8 mouse cellular contexts compared by ENCODE assay signal in the genomic region with DNA sequence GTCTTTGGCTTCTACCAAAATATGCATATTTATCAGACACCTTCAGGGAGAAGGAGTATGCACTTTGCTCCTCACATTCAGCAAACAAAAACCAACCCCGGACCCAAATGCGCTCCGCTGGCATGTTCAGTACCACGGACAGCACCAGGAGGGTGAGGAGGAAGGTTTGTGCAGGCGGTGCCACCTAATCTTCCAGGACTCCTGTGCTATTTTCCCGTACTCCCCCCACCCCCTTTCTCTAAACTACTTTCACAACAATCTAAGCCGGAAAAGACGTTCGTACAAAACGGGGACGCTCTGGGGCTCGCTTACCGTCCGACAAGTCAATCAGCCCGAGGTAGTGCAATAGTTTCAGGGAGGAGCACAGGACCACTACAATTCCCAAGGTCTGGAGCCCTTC.
DNase-seq lines count a peak whose midpoint lies in the region; ATAC-seq and TF ChIP-seq lines count a peak whose summit lies in the region.

No protein-coding gene starts in this region.

- no peak for ATAC-seq in forebrain, postnatal 0 days
- no peak for ATAC-seq in kidney, embryonic 16.5 days (ENCODE audit: low FRiP score, low TSS enrichment)
- no peak for ATAC-seq in midbrain, embryonic 13.5 days

- H3K9ac ChIP-seq in forebrain, postnatal 0 days, result 0 out of 2 replicates have a peak overlapping the region, but pooled peaks have one; percentile 14
- no peak overlapping the region for H3K9ac ChIP-seq in kidney, embryonic 16.5 days (replicated peaks; ENCODE audit: low read length)
- 0 out of 2 replicates have a peak overlapping the region, but pooled peaks have one; percentile 6 for H3K9ac ChIP-seq in midbrain, embryonic 13.5 days (replicated peaks)

- no peaks in the 10 kb centered on the region for H3K9me3 ChIP-seq in forebrain, postnatal 0 days (ENCODE audit: low read length)
- no peaks in the 10 kb centered on the region for H3K9me3 ChIP-seq in kidney, embryonic 16.5 days (ENCODE audit: low read length)
- no peaks in the 10 kb centered on the region for H3K9me3 ChIP-seq in midbrain, embryonic 13.5 days

- peak overlapping the region; percentile 22; the same call in 1 of the 2 replicates for H3K4me3 ChIP-seq in layer of hippocampus, adult 2 months
- peak overlapping the region; percentile 18; the same call in 1 of the 2 replicates for H3K4me3 ChIP-seq in forebrain, postnatal 0 days (ENCODE audit: low read depth, low read length)
- no peak overlapping the region for H3K4me3 ChIP-seq in kidney, embryonic 16.5 days (ENCODE audit: low read length)
- H3K4me3 ChIP-seq in midbrain, embryonic 13.5 days (replicated peaks), result peak overlapping the region; percentile 20; the same call in 1 of the 2 replicates

- no peak for DNase-seq in layer of hippocampus, adult 2 months (ENCODE audit: low spot score in 2 of 2)
- no peak for DNase-seq in layer of hippocampus, postnatal 36 days
- DNase-seq in adrenal gland, postnatal 14 days, result peak; percentile 73
- DNase-seq in forebrain, postnatal 0 days, result no peak
- DNase-seq in yolk sac, embryonic 10.5 days (ENCODE audit: low spot score), result peak; percentile 53
- no peak for DNase-seq in cerebellum, postnatal 36 days

- WGBS in forebrain, postnatal 0 days, result 3% methylated on average over 15 of the region's 15 CpGs
- 2% methylated on average over 15 of the region's 15 CpGs for WGBS in kidney, embryonic 16.5 days
- WGBS in midbrain, embryonic 13.5 days, result 3% methylated on average over 15 of the region's 15 CpGs

- no peaks in the 10 kb centered on the region for H3K4me1 ChIP-seq in forebrain, postnatal 0 days (ENCODE audit: insufficient read depth)
- no peaks in the 10 kb centered on the region for H3K4me1 ChIP-seq in kidney, embryonic 16.5 days (ENCODE audit: insufficient read depth, low read length)
- peaks cover 9% of the 10 kb centered on the region for H3K4me1 ChIP-seq in midbrain, embryonic 13.5 days (replicated peaks)

- no peak overlapping the region for H3K27ac ChIP-seq in layer of hippocampus, adult 2 months
- no peak overlapping the region for H3K27ac ChIP-seq in forebrain, postnatal 0 days (ENCODE audit: low read depth, low read length)
- H3K27ac ChIP-seq in kidney, embryonic 16.5 days (ENCODE audit: low read length), result no peak overlapping the region
- no peak overlapping the region for H3K27ac ChIP-seq in midbrain, embryonic 13.5 days

- peaks cover 26% of the 10 kb centered on the region for H3K27me3 ChIP-seq in forebrain, postnatal 0 days (ENCODE audit: insufficient read depth, low read length)
- H3K27me3 ChIP-seq in kidney, embryonic 16.5 days (ENCODE audit: insufficient read depth, low read length), result no peaks in the 10 kb centered on the region; the same call in 1 of the 2 replicates
- peaks cover 18% of the 10 kb centered on the region for H3K27me3 ChIP-seq in midbrain, embryonic 13.5 days

- TF ChIP-seq CTCF in layer of hippocampus, adult 2 months (conservative IDR thresholded peaks at IDR 0.05), result no peak
- no peak for TF ChIP-seq CTCF in forebrain, postnatal 0 days (IDR thresholded peaks at IDR 0.05; ENCODE audit: low read depth)

- peak overlapping the region; percentile 41 for H3K4me2 ChIP-seq in forebrain, postnatal 0 days (ENCODE audit: low read depth)
- peak overlapping the region; percentile 22; the same call in 1 of the 2 replicates for H3K4me2 ChIP-seq in kidney, embryonic 16.5 days (replicated peaks; ENCODE audit: low read depth, low read length)
- H3K4me2 ChIP-seq in midbrain, embryonic 13.5 days (replicated peaks), result peak overlapping the region; percentile 46

- no peaks in the 10 kb centered on the region for H3K36me3 ChIP-seq in forebrain, postnatal 0 days (ENCODE audit: insufficient read depth)
- no peaks in the 10 kb centered on the region for H3K36me3 ChIP-seq in kidney, embryonic 16.5 days (ENCODE audit: insufficient read depth, low read length)
- no peaks in the 10 kb centered on the region for H3K36me3 ChIP-seq in midbrain, embryonic 13.5 days

Comparison
In these comparisons a context has a peak if more than half of its experiments do, and no peak if none do; other contexts are left out.
1. DNase-seq: peak in adrenal gland, postnatal 14 days (single experiment) and yolk sac, embryonic 10.5 days (single experiment); none in layer of hippocampus, adult 2 months (0 of 2), layer of hippocampus, postnatal 36 days (0 of 2), forebrain, postnatal 0 days (single experiment) and cerebellum, postnatal 36 days (0 of 2).
2. Peak in every context shown above with its lines, with median percentiles within 50 percentile points of each other: H3K4me2 ChIP-seq.